Mouse (Mus musculus) naive thymus-derived CD4-positive, alpha-beta T cell, adult 2 months (primary cell): ENCODE measurements at regions not wholly inside any gene's neighbourhood (a gene's known extent, or its start where the extent isn't known, plus 50 kb on each side); places are given as distances from the start of the nearest gene placed in this dataset.
A peak's percentile ranks its signal among the peaks of the same experiment; 100 is the strongest.

Source experiments
- DNase-seq: peaks from one replicate; pipeline ENCODE4 v3.0.0-alpha.2; 2011; ENCODE audit warnings: low read depth

- DNase-seq: no peak
Observed at GRCm38 (mm10) chr1:90668787-90669186, 66.0 kb downstream of the Cops8 start.

- no peak for DNase-seq
Observed at GRCm38 (mm10) chr1:90669237-90669636, 66.5 kb downstream of the Cops8 start.

GRCm38 (mm10) chr1:90670346-90670745 is 67.6 kb downstream of the Cops8 start:
- no peak for DNase-seq

DNA sequence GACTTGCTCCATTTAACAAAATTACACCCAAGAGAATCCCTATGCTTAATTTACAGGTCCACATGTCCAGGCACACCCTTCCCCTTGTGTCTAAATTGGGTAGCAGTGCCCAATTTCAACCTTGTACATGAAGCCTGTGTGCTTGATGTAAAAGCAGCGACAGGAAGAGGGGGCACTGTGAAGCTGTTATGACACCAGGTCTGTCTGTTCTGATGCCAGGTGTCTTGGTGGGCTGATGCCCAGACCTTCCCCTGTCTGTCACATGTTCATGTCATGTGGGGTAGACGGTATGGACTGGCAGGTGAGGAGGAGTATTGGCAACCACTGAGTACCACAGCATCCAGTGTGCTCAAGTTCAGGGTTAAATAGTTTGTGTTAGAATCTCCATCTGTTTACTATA is 71.0 kb downstream of the Cops8 start:
- no peak for DNase-seq

DNA sequence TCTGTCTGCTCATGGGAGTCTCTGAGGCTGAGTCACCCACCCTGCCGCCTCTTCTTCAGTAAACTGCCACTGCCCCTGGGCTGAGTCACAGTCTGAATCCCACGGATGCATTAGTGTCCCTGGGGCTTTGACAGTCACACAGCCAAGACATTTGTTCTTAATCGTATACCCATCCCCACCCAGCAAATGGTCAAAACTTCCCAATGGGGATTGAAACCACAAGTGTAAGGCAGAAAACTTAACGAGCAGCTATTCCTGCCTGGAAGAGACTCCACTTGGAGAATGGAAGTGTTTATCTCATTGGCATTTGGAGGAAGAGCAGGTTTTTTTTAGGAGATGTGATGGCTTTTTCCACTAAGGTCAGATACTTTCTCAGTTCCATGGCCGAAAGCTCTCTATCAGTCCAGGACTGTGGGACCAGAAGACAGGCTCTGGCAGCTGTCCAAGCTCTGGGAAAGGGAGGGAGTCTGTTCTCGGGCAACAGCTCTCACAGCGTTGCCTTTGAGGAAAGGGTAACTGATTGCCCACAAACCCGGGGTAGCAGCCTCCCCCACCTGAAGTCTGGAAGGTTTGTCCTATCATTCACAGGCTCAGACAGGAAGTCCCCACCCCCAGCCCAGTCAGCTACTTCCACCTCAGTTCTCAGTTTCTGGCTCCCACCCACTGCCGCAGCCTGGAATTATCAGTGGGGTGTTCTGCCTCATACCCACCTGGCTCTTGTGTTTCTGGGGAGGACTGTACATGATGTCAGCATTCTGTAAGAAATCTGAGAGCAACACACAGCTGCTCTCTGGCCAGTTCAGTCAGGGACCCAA is 73.6 kb downstream of the Cops8 start:
- no peak for DNase-seq

DNA sequence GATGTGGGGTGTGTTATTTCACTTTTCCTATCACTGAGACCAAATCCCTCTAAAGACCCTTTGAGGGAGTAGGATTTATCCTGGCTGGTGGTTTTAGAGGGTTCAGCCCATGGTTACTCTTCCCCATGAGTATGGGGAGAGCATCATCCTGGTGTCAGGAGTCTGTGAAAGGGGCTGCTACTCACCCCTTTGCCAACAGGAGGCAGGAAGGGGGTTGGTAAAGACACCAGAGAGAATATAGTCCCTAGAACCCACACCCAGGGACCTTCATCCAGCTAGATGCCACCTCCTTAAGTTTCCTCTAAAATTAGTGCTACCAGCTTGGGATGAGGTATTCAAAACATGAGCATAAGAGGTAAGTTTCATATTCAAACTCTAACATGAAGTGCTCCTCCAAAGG is 74.4 kb downstream of the Cops8 start:
- no peak for DNase-seq

DNA sequence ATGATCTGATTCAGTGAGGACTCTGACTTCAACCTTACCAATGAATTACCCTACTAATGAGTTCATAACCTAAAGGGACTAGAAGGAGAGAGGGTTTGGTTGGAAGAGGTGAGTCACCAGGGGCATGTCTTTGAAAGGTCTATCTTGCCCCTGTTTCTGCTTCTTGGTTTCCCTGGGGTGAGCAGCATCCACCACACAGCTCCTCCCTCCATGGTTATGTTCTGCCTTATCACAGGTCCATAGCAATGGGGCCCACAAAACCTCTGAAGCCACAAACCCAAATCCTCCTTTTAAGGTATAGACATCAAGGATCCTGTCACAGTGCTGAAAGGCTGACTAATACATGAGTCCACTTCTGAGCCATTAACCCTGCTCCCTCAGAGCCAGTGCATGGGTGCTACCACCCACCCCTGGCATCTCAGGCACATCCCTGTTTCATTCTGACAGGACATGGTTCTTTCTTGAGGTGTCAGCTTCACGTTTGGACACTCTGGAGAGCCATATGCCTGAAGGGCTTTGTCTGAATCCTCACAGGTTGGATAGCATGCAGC is 74.9 kb downstream of the Cops8 start:
- no peak for DNase-seq

GRCm38 (mm10) chr1:90678416-90678815 is 75.6 kb downstream of the Cops8 start:
- DNase-seq: no peak

DNA sequence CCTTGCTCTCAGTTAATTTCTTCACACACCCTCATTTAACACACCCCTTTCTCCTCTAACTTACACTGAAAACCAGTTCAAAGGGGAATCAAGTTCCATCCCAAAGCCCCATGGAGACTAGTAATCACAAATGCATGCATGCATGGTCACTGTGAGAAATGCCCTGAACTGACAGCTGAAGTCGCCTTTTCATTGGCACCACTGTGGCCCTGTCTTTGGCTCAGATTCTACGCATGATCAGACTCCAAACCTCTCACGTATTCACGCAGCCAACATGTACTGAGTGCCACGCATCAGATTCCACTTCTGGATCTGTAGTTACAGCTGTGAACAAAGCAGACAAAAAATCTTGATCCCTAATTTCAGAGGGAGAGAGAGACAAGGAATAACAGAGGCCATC is 85.3 kb downstream of the Cops8 start:
- DNase-seq: no peak

DNA sequence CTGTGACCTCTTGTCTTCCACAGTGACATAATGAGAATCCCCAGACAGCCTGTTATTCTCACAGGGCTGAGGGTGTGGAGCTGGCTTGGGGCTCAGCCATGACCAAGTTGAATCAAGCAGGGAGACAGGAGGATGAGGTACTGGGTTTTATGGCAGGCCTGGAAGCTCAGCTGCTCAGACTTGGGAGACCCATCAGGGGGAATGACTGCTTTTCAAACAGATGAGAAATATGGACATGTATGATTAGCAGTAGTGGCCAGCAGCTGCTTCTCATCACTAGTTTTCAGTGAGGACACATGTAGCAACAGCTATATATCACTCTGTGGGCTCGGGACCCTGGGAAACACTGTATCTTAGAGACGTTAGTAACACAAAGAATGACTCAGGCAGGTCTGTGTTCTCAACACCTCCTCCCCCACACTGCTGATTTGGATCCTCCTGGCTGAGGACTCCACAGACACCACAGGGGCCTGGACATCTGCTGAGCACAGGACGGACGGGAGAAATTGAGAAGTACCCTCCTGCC is 87.9 kb downstream of the Cops8 start:
- DNase-seq: no peak

DNA sequence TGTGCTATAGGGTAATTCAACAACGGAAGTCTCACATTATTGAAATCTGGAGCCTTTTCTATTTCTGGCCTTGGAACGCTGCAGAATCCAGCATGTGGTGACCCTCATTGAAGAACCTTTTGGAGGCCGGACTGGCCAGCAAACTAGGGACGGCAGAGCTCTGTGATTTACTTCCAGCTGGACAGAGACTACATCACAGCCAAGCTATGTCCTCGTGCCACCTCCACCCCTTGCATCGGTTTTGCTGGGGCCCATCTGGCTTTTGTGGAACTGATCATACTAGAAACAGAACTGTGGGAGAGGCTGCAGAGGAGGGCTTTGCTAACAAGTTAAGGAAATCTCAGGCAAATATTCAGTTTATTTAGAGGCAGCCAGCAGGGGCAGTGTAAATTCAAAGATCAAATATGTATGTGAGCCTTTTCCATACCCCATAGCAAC is 88.4 kb downstream of the Cops8 start:
- DNase-seq: no peak

- no peak for DNase-seq
Observed at GRCm38 (mm10) chr1:90692851-90693250, 90.1 kb downstream of the Cops8 start.

GRCm38 (mm10) chr1:90694761-90695160 is 92.0 kb downstream of the Cops8 start:
- no peak for DNase-seq

DNA sequence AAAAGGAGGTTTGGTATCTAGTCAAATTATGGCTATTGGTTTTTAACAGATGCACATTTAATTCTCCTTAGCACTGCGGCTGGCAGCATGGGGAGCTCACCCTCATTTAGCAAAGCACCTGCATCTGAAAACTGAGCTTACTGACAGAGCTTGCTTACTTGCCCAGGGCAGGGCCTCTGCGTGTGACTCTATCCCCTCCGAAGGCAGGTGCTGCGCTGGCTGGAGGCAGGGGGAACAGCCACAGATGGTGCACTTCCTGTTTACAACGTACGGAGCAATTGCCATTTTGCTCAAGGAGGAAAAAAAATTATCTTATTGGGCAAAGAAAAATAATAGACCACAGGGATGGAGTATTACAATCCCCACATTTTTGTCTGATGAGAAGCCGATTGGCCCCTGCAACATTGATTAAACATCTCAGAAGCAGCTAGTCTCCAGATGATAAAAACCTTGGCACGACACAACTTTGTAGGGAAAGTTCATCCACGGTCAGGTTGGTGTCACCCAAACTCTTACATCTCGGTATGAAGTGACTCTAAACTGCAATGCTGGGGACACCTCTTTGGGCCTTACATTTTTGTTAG is 92.5 kb downstream of the Cops8 start:
- DNase-seq: peak; percentile 9

- DNase-seq: no peak
Observed at GRCm38 (mm10) chr1:90696000-90696399, 93.2 kb downstream of the Cops8 start.

- no peak for DNase-seq
Observed at GRCm38 (mm10) chr1:90697056-90697596, 94.3 kb downstream of the Cops8 start.

DNA sequence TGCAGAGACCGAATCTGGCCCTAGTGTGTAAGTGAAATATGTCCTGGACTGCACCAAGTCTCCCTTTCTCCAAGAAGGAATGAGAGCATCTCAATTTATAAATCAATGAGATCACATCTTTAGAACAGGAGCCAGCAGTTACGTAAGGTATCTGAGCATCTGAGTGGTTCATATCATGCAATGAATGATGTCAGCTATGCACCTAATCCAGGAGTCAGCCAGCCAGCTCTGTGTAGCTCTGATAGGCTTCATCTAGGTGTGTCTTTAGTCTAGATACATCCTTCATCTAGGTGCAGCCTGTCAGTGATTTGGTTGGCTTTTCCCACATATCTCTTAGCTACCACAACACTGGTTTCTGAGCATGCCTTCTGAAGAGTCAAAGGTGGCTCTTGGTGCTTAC is 95.8 kb downstream of the Cops8 start:
- no peak for DNase-seq

DNA sequence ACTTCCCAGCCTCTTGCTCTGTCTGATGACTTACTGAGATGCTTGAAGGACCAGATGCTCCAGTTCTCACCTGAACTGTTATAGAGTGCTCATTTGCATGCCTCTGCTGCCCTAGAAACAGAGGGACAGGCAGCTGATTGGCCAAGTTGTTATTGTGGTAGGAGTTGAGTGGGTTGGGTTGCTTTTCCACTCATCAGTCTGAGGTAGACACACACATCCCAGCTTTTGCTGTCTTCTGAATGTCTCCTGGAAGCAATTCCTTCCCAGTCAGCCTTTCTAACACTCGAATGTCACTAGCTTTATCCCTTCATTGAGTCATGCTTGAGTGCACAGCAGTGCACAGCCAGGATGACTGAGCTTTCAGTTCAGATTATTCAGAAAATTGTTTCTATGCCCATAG is 99.0 kb downstream of the Cops8 start:
- DNase-seq: no peak

DNA sequence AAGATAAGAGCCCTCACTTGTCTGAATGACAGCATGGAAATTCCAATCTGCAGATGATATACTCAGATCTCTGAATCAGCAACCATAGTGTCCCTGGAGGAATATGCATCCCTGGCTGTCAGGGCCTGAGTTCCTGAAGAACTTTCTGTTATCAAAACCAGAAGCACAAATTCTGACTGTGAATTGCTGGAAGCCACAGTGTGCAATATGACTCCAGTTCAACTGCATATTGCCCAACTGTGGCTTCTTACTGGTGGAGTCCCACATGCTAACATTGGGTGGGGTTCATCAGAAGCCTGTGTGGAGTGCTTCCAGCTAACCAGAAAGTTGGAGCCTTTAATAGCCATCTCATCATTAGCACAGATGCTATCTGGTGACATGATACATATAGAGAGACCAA is 103.6 kb downstream of the Cops8 start:
- DNase-seq: no peak

DNA sequence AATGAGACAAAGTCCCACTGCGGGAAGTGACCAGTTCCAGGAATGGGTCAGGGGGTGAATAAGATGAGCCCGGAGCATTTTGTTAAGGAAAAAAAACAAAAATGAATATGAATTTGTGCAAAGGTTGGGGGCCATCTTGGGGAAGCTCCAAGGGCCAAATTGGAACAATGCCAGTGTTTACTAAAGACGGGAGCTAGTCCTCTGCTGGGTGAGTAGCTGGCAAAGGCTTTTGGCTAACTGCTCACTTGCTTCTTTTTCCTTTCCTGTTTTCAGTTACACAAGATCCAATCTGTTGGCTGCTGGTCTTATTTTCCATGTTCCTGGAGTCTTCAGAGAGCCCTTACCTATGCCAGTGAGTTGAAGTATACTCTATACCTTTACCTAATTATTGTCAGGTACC is 107.0 kb downstream of the Cops8 start:
- no peak for DNase-seq

DNA sequence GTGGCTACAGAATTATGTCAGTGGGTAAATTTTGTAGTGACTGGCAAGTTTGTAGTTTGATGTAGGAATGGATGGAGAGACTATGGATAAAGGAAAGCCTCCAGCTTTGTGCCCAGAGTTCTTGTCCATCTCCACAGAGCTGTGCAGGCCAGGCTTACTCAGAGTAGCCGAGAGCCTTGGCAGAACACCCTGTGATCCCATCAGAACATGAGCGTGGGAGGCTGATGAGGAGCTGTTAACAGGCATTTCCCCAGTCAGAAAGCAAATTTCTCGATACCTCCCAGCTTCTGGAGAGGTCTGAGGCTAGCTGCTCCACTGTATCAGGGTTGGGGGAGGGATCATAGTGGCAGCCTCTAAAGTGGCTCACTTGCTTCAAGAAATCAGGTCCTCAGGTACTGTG is 107.8 kb downstream of the Cops8 start:
- no peak for DNase-seq

DNA sequence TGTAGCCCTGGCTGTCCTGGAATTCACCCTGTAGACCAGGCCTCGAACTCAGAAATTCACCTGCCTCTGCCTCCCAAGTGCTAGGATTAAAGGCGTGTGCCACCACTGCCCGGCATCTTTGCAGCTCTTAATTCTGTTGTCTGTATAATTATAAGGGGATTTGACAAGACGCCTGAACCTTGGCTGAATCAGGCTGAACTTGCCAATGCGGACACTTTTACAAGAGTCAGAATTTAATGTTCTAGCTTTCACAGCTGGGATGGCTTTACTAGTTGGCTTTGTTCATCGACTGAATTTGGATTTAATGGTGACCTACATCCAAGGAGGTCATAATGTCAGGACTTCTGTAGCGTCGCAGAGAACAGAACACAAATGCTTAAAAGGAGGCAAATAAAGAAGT is 108.3 kb downstream of the Cops8 start:
- DNase-seq: no peak
